Mouse (Mus musculus) left cerebral cortex, postnatal 10 days (tissue): ENCODE results near the gene Fam83g. TPM values are rescaled to one million over a fixed set of nuclear protein-coding genes. Genes with fewer than 3 reads are reported as not detected.

Source experiments
- DNase-seq, 2 experiments: peaks; one replicate each; pipeline ENCODE4 v3.0.0; 2021 to 2022; ENCODE audit warnings: low spot score in 2 of 2, mixed read lengths in 1 of 2; ENCODE audit errors: extremely low spot score in 1 of 2
- intact Hi-C: fragments of 180-260 bp; cut with DNase I; formaldehyde crosslinking; loops from one replicate; pipeline ENCODE4 v1.15.1; 2025
- total RNA-seq, 2 experiments: library from RNA; stranded (reverse); gene quantifications; 2 replicates each; pipeline ENCODE4 v1.2.3; 2021

The Fam83g gene
- total RNA-seq, 2 experiments from 2014 or later = 0.06 to 0.09 TPM

DNA sequence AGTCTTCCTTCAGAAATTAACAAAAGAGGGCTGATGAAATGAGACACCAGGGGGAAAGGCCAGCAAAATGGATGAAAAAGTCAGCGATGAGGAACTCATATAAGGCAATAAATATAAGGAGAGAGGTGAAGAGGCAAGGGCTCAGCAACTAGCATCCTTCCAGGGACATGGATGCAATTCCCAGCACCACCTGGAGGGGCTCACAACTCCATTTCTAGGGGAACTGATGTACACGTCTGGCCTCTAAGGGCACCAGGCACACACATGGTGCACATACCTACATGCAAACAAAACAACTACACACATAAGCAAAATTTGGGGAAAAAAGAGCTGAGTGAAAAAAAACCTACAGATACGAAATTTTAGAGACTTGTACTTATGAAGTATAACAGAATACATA lies 60.6 kb downstream of the Fam83g start:
- intact Hi-C loops = no loop called here
- DNase-seq = no peak

DNA sequence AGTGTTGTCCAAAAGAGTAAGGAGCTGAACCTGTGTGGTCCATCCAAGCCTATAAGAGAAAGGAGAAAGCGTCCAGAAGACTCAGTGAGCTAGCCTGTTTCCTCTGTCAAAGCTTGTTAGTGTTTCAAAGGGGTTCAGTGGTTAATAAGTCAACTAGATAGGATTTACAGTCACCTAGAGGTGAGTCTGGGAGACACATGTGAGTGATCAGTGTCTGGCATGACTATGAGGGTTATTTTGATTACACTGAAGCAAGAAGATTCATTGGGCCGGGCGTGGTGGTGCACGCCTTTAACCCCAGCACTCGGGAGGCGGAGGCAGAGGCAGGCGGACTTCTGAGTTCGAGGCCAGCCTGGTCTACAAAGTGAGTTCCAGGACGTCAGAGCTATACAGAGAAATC lies 61.9 kb downstream of the Fam83g start:
- intact Hi-C loops = no loop called here
- no peak for DNase-seq

DNA sequence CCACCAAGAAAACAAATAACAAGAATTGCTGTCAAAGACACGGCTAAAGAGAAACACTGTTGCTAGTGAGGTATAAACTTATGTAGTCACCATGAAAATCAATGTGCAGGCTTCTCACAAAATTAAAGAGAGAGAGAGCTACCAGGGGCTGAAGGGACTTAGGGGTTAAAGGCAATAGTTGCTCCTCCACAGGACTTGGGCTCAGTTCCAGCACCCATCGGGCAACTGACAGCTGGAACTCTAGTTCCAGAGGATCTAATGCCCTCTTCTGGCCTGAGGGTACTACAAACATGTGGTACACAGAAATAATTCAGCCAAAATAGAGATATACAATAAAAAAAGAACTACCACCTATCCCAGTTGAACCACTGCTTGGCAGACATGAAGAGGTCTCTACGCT lies 63.3 kb downstream of the Fam83g start:
- DNase-seq = peak in 1 of 2 experiments; percentile 33
- intact Hi-C loops = no loop called here

GRCm38 (mm10) chr11:61751612-61752011 lies 67.7 kb downstream of the Fam83g start:
- intact Hi-C loops = no loop called here
- DNase-seq = no peak

DNA sequence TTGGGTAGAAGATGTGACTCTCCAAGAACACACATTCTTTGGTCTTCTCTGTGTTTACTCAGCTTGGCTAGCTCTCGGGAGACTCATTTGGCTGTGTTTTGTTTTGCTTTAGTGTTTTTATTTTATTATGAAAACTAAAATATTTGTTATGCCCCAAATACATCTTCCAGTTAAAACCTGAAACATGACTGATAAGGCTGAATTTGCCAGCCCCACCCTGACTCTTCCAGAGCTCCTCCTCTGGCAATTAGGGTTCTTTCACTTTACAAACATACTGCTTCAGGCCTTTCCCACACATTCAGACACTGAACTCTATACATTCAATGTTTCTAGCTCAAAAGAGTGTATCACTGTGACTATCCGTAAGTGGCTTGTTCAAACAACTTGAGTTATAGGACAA lies 73.3 kb downstream of the Fam83g start:
- DNase-seq = no peak
- intact Hi-C loops = no loop called here

Other genes with a start within 250 kb of the Fam83g start
- 100 to 1,000 TPM; 191 to 198 TPM for gene Rnf112, start 230.0 kb upstream of the Fam83g start, total RNA-seq
- gene Mfap4, start 198.7 kb upstream of the Fam83g start, total RNA-seq = 1 to 10 TPM; 7.6 TPM
- gene Mapk7, start 189.7 kb upstream of the Fam83g start, total RNA-seq = 10 to 100 TPM; 41.2 to 41.8 TPM
- 10 to 100 TPM; 35.8 to 36.8 TPM for gene B9d1, start 178.9 kb upstream of the Fam83g start, total RNA-seq
- 10 to 100 TPM; 97.6 to 99.1 TPM for gene Epn2, start 104.4 kb upstream of the Fam83g start, total RNA-seq
- 1 to 10 TPM; 6.9 to 7.3 TPM for gene Grap, start 30.8 kb upstream of the Fam83g start, total RNA-seq
- not detected for gene Slc5a10, start 36.7 kb downstream of the Fam83g start, total RNA-seq
- gene Prpsap2, start 78.0 kb downstream of the Fam83g start, total RNA-seq = 10 to 100 TPM; 34.0 to 38.9 TPM
- 100 to 1,000 TPM; 106 to 114 TPM for gene Ulk2, start 171.0 kb downstream of the Fam83g start, total RNA-seq
- gene Akap10, start 246.2 kb downstream of the Fam83g start, total RNA-seq = 10 to 100 TPM; 28.4 to 31.2 TPM